Mouse (Mus musculus) bone marrow, adult 2 months (tissue): ENCODE data around the gene Nr2e1.

ENCODE experiments used
- CTCF ChIP-seq: fragments of 200-500 bp; IDR thresholded peaks from 2 replicates; pipeline ENCODE4 v1.5.1; 2011; ENCODE audit warnings: low read length, control low read depth; ENCODE audit not compliant: control insufficient read depth, insufficient read depth
- POLR2A ChIP-seq: fragments of 200-500 bp; IDR thresholded peaks from 2 replicates; pipeline ENCODE4 v1.6.1; 2011; ENCODE audit warnings: low read depth, mild to moderate bottlenecking, control low read depth, low read length, borderline replicate concordance; ENCODE audit not compliant: control insufficient read depth

- TF ChIP-seq CTCF (no peak), POLR2A (no peak)
Observed at GRCm38 (mm10) chr10:42625907-42626306, 42.5 kb upstream of the Nr2e1 start.
